Mouse (Mus musculus): ENCODE measurements around the gene Ndufab1.

Ndufab1 gene

DNA sequence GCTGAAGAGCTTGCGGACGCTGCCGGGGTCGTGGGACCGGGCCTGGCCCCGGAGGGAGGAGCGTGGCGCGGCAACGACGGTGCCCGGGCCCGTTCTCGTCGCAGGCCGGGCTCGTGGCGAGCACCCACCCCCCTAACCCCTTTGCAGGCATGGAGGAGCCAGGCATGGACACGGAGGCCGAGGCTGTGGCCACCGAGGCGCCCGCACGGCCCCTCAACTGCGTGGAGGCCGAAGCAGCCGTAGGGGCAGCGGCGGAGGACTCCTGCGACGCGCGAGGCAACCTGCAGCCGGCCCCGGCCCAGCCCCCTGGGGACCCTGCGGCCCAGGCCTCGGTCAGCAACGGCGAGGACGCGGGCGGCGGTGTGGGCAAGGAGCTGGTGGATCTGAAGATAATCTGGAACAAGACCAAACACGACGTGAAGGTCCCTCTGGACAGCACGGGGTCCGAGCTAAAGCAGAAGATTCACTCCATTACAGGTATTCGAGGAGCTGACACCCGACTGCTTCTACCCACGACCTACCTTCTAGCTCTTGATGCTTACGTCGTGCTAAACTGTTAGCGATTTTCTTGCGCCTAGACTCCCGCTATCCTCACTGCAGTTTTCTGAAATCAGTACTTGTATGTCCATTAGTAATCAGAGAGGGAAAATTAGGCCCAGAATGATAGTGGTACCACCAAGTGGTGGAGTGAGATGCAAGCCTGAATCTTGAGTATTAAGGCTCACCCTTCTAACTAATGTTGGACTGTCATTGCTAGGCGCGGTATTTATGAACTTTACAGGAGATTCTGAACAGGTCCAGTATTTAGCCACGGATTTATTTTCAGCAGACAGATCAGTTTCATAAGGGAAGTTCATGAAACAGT lies 33.9 kb downstream of the Ndufab1 start:
- DNase-seq (ENCODE audit: low spot score) = no peak

- DNase-seq (ENCODE audit: low spot score) = peak; percentile 96
Measured at GRCm38 (mm10) chr7:122066945-122067516, 34.7 kb downstream of the Ndufab1 start, which contains the start of the genes Ubfd1 and Ears2. Ubfd1 (plus strand) TSS chr7:122067175. Ears2 (minus strand) TSS chr7:122067263.

DNA sequence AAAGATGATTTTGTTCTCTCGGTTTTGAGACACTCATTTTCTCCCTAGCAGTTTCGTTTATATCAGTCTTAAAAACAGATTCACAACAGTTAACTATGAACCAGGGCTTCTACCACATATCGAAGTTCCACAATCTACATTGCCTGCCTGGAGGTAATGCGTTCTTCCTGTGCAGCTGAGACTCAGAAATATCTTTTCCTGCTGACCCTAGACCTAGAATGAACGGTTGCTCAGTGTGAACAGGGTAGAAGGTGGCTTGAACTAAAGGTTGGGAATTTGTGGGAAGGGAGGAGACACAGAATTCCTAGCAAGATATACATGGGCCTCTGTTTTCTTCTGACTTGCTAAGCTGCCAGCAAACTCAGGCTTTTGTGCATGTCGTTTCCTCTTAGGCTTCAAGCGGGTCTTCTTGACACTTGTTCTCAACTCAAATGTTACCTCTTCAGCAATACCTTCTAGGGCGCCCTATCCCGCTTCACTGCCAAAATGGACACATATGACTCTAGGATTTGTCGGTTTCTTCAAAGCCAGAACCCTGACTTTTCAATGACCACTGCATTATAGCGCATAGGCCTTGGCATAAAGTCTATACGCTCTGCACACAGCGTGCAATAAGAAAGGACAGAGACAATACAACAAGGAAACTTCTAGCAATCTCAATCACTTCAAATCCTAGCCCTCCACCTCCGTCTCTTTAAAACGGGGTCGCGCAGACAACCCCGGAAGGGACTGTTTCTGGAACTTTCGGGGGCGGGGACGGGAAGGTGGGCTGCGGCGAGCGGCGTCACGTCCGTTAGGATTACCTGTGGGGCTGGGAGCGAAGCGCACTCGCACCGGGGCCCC lies 35.4 kb downstream of the Ndufab1 start:
- DNase-seq (ENCODE audit: low spot score) = no peak

DNA sequence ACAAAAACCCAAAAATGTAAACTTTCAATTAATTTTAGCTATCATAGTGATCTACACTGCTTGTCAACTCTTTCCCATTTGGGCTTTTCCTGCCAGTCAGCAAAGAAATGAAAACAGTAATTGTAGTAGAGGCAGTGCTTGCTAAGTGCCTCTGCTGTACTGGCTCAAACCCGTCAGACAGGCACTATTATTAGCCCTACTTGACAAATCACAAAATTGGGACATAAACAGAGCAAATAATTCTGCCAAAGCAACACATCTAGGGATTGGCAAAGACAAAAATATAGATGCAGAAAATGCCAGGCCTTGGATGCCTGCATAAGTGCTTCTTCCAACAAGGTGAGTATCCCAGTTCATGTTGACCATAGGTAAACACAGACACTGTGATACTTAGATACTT lies 36.0 kb downstream of the Ndufab1 start:
- no peak for DNase-seq (ENCODE audit: low spot score)

DNA sequence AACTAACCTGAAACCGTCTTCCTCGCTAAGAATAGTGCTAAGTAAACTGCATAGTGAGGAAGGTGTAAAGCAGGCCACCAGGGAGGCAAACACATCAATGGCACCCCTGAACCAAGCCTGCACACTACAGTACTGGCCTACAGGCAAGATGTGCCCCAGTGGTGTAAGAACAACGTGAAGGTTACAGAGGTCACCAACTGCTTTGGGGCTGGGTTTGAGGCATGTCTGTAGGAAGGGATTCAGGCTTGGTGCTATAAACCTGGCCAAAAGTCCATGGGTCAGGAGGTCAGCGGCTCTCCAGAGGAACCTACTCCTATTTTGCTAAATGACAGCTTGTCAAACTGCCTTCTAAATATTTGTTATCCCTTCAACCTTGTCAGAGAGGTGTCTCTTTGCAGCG lies 45.1 kb downstream of the Ndufab1 start:
- no peak for DNase-seq (ENCODE audit: low spot score)

DNA sequence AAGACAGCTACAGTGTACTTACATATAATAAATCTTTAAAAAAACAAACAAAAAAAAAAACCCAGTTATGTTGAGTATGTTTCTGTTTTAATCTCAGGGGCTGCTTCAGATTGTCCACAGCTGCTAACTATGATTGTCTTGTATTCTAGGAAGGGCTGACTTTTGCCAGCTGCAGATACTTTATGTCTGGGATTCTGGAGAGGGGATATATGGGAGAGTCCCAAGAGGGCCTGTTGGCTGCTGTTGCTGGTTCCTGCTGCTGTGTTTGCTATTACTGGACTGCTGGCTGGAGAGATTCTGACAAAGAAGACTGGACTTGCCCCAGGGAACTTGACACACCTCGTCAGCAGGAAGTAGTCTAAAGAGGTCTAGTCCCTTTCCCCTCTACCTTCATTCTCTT lies 50.9 kb downstream of the Ndufab1 start:
- no peak for DNase-seq (ENCODE audit: low spot score)

- no peak for DNase-seq (ENCODE audit: low spot score)
Measured at GRCm38 (mm10) chr7:122048191-122048590, 53.5 kb downstream of the Ndufab1 start.

DNA sequence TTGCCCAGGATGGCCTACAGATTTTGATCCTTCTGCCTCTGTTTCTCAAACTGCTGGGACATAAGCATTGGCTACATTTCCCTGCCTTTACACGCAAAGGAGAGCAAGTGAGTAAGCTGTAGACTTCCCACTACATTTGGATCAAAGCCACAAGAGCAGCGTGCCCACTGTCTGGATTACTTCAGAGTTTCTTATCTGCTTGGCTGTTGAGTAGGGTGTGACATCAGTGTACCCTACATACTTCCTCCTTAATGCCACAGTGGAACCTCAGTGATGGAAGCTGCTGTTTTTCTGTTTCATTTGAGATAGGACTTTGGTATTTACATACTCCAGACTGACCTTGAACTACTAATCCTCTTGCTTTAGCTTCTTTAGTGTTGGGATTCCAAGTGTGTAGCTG lies 54.9 kb downstream of the Ndufab1 start:
- DNase-seq (ENCODE audit: low spot score) = no peak

- DNase-seq (ENCODE audit: low spot score) = no peak
Measured at GRCm38 (mm10) chr7:122045711-122046110, 56.0 kb downstream of the Ndufab1 start.

- peak; percentile 26 for DNase-seq (ENCODE audit: low spot score)
Measured at GRCm38 (mm10) chr7:122045181-122045634, 56.5 kb downstream of the Ndufab1 start.

- DNase-seq (ENCODE audit: low spot score) = peak; percentile 58
Measured at GRCm38 (mm10) chr7:122044106-122044505, 57.6 kb downstream of the Ndufab1 start.
